Mouse (Mus musculus) megakaryocyte-erythroid progenitor cell, adult 5 weeks (primary cell): ENCODE data around the gene Med19. TPM values are rescaled to one million over a fixed set of nuclear protein-coding genes. Genes with fewer than 3 reads are reported as not detected.

Source experiments
- polyA plus RNA-seq: library from polyadenylated mRNA; stranded (reverse); fragments of >175 nt; gene quantifications from 2 replicates; pipeline ENCODE4 v1.2.3, GENCODE M21; 2012

Med19 gene
- polyA plus RNA-seq, result 10.5 and 11.6 TPM in 2 replicates

DNA sequence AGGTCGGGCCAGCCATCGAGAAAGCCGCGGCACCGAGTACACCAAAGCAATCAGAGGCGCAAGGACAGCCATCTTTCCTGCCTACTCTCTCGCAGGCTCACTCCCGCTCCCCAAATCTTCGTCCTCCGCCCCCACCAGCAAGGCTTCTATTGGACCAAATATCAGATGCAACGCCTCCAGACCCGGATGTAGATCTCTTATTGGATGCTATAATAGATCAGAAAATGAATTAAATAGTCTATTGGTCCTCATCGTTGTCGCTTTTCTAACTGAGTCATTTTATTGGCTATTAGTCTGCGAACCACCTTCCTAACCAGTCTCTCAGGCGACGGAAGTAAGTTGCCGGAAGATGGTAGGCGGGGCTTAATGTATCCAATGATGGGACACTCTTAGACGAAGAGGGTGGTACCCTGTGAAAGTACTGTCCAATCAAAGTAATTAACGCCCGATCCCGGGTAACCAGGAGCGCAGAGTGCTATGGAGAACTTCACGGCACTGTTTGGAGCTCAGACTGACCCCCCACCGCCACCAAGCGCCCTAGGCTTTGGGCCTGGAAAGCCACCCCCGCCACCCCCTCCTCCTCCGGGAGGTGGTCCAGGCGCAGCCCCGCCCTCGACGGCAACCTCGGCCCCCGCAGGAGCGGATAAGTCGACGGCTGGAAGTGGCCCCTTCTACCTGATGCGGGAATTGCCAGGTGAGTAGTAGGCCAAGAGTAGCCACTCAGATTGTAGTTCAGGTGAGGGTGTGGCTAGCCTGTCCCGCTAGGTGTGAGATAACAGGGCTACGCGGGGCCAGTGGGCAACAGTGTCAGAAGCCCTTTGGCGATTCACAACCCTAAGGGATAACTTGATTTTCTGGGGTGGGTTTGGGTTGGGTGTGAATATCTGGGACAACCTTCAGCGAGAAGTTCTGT is at the start of gene Med19, which contains the start of gene Gm28635:
Gene Med19 (plus strand): TSS at position 435 of the 913 bp plus-strand sequence.
Gene Gm28635 (minus strand): TSS at position 74 of the 913 bp plus-strand sequence.

DNA sequence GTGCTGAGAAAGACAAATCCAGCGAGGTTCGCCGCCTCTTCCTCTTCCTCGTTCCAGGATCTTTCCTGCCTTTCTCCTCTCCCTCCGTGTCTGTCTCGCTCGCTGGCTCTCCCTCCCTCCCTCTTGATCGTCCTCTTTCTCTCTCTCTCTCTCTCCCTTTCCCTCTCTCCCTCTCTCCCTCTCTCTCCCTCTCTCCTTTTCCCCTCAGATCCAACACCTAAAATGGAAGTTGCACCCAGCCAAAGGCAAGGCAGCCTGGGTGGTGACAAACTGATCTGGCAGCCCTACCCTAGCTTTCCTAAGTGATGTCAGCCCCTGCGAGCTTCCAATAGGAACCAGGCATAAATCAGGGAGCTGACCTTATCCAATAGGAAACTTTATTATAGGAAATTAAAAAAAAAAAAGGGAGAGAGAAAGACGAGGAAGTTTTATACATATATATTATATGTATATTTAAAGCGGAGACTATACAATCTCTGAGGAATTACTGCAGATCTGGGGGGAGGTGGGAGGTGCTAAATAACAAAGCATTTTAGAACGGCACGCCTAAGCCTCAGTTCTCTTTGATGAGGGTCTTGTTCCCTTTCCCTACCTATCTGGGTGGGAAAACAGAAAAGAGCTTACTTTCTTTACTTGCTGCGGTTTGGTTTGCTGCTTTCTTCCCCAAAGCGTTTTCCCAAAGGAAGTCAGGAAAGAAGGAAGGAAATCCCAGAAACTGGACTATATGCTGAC is 27.6 kb upstream of the Med19 start, which contains the start of gene Ctnnd1:
Gene Ctnnd1 (minus strand): TSS at position 302 of the 732 bp plus-strand sequence.

DNA sequence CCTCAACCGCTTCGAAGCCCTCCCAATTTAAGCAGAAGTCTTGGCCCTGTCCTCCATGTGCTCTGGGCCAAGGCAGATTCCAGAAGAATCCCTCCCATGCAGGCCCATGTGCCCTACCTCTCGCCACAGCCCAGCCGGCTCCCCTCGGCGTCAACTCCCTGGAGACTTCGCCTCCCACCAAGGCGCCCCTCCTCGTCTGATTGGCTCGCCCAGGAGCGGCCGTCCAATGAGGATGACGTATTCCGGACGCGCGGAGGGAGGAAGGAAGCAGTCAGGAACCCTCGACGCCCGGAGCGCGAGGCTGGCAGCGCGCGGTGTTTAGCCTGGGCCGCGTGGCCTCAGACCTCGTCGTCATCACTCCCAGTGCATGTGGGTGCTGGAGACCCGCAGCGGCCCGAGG is 19.4 kb upstream of the Med19 start, which contains the start of gene Btbd18:
Gene Btbd18 (plus strand): TSS at position 274 of the 400 bp plus-strand sequence.

DNA sequence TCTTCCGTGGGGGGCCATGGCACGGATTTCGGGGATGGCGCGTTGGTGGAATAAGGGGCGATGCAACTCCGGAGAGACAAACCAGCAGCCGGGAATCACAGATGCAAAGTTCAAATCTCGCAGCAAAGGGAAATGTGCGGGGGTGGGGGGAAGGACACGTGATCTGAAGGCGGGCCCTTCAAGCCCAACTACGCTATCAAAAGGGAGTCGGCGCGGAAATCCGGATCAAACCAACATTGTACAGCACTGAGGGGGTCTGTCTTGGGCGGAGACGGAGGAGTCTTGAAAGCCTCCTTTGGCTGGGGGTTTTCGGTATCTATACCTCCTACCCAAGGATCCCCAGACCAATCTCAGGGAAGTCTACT is 7.7 kb upstream of the Med19 start, which contains the start of gene Selenoh:
Gene Selenoh (minus strand): TSS at position 202 of the 365 bp plus-strand sequence.

DNA sequence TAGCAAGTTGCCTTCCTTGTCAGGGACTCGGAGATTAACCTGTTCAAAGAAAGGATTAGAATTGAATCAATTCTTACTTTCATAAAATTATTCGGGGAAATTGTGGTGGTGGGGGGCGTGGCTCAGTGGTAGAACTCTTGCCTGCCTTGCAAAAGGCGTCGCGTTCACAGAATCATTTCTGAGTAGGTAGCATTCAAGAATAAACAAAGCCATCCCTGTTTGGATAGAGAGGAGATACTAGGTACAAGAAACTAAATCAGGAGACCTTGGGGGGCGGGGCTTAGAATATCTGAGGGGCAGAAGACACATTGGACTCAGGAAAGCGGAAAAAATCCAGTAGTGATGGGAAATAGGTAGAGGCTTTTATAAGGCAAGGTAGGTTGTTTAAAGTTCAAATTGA is 814 bp downstream of the Med19 start, which contains the start of gene Tmx2:
Gene Tmx2 (minus strand): TSS at position 125 of the 400 bp plus-strand sequence.

DNA sequence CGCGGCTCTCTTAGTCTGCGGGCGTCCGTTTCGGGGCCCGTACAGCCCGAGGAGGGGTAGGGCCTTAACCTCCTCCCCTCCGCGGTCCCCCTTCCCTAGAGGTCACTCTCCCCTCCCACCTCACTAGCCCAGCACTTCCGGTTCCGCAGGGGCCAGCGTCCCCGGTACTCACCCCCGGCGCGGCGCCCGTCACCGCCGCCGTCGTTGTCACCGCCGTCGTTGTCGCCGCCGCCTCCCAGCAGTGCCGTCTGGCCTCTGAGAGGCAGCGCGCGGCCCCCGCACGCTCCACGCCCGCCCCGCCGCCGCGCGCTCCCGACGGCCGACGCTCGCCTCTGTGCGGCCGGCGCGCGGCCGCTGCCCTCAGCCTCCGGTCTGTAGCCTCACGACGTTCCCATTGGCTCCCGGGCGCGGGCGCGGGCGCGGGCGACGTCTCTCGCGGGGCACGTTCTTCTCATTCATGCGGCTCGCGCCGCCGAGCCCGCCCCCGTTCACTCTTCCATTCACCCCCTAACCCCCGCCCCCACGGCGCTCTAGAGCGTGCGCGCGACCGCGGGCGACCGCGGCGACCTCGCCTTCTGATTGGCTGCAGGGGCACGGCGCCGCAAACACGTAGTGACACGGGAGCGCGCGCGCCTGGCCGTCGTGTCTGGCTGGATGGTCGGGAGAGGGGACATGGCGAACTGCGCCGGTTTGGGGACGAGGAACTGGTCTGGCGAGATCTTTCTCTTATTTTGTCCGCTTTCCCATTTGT is 36.8 kb downstream of the Med19 start, which contains the start of gene Zdhhc5:
Gene Zdhhc5 (minus strand): TSS at position 370 of the 751 bp plus-strand sequence.

DNA sequence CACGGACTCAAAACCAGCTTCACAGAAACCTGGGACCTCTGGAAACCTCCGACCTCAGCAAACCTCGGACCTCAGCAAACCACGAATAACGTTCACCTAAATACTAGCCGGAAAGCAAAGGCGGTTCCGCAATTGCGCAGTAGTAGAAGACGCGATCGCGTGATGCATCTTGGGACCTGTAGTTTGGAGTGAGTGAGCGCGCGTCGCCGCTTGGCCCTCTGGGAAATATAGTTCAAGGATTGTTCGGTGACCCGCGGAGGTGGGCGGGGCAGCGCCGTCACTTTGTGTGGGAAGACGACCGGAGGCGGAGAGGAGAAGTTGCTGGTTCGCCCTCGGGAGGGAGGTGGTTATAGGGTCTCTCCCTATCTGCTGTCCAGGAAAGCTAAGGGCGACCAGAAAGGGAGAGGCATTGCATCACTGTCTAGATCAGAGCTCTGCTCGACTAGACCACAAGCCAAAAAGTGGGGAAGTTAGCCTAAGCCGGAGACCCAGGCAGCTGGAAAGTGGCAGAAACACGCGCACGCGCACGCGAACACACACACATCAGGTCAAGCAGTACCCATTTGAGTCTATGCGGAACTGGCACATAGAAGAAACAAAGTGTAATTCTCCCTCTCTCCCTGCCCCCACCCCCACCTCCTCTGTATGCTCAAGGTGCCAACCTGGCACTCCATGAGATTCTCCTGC is 49.1 kb downstream of the Med19 start, which contains the start of gene Clp1:
Gene Clp1 (minus strand): TSS at position 179 of the 687 bp plus-strand sequence.

DNA sequence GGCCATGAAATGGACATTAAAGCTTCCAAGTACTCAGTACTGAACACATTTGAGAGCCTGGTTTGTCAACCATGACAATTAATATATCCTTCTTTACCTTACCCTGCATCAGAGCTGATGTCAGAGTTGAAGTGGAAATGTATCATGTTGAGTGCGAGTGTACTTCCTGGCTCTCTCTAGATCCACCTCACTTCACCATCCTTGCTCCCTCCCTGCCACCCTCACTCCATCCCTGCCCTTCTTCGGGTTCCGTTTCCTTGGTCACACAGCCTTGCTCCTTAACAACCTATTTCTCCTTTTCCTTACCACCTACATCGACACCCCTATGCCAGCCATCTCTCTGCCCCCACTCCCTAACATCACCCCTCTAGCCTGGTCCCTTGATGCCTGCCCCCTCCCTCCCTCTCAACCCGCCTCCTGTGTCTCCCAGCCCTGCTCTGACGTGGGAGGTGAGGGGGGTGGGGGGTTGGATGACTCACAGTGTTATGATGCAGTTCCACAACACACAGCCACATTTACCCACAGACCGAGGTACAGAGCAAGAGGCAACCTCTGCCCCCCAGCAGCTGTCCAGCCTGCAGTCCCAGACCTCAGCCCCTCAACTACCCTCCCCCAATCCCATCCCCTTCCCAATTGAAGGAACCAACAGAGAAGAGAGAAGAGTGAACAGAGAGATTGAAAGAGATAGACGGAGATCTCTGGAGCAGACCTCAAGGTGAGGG is 55.5 kb downstream of the Med19 start, which contains the start of gene Ypel4:
Gene Ypel4 (plus strand): TSS at position 480 of the 722 bp plus-strand sequence.

Other genes starting within 250 kb of the Med19 start
- gene Tfpi, start 201.6 kb upstream of the Med19 start, polyA plus RNA-seq, result 1.1 and 1.6 TPM in 2 replicates
- gene Ctnnd1, start 27.6 kb upstream of the Med19 start, polyA plus RNA-seq, result 5.2 and 6.5 TPM in 2 replicates
- not detected in 2 replicates for gene Btbd18, start 19.3 kb upstream of the Med19 start, polyA plus RNA-seq
- 336 and 344 TPM in 2 replicates for gene Selenoh, start 7.6 kb upstream of the Med19 start, polyA plus RNA-seq
- gene Gm28635, start 361 bp upstream of the Med19 start, polyA plus RNA-seq, result not detected in 2 replicates
- 3.1 and 4.1 TPM in 2 replicates for gene Tmx2, start 738 bp downstream of the Med19 start, polyA plus RNA-seq
- 27.3 and 29.4 TPM in 2 replicates for gene Zdhhc5, start 36.8 kb downstream of the Med19 start, polyA plus RNA-seq
- gene Clp1, start 48.9 kb downstream of the Med19 start, polyA plus RNA-seq, result 1.0 and 1.5 TPM in 2 replicates
- gene Ypel4, start 55.7 kb downstream of the Med19 start, polyA plus RNA-seq, result 1.3 and 1.9 TPM in 2 replicates
- gene Gm19426, start 65.3 kb downstream of the Med19 start, polyA plus RNA-seq, result 0.31 and 2.1 TPM in 2 replicates
- gene Serping1, start 97.0 kb downstream of the Med19 start, polyA plus RNA-seq, result 0.16 TPM in 1 of 2 replicates, not detected in the other
- gene Ube2l6, start 120.4 kb downstream of the Med19 start, polyA plus RNA-seq, result 2.9 and 4.4 TPM in 2 replicates
- gene Smtnl1, start 144.2 kb downstream of the Med19 start, polyA plus RNA-seq, result 0.05 TPM in 1 of 2 replicates, not detected in the other
- gene Timm10, start 148.6 kb downstream of the Med19 start, polyA plus RNA-seq, result 9.2 and 12.0 TPM in 2 replicates
- gene Slc43a1, start 160.4 kb downstream of the Med19 start, polyA plus RNA-seq, result 7.4 and 11.5 TPM in 2 replicates
- gene Rtn4rl2, start 208.3 kb downstream of the Med19 start, polyA plus RNA-seq, result 0.15 and 0.41 TPM in 2 replicates